8 mouse cellular contexts compared by ENCODE assay signal in genomic region chr16:11202571-11203554, GRCm38 (mm10). TPM values are rescaled to one million over a fixed set of nuclear protein-coding genes. Genes with fewer than 3 reads are reported as not detected.
DNase-seq lines count a peak whose midpoint lies in the region; ATAC-seq and TF ChIP-seq lines count a peak whose summit lies in the region.

Rsl1d1 (minus strand) TSS chr16:11203331.

- peak within 1 kb of the TSS; percentile 83 for H3K4me3 ChIP-seq in cortical plate, adult 2 months (ENCODE audit: insufficient read depth, low read length)

- DNase-seq in gastrocnemius, adult 8-10 months (ENCODE audit: low spot score in 2 of 2): peak; percentile 82 to 84
- DNase-seq in induced T-regulatory cell, adult 2 months (ENCODE audit: low read depth): peak; percentile 99
- DNase-seq in left cerebral cortex, adult 9 months (ENCODE audit: low spot score in 2 of 2): peak; percentile 70 to 94
- peak; percentile 91 for DNase-seq in right cerebral cortex, postnatal 14 days
- DNase-seq in urinary bladder, postnatal 36 days (ENCODE audit: low spot score in 2 of 2): peak; percentile 87 to 90

- peak; percentile 76; the same call in 1 of the 2 replicates for TF ChIP-seq POLR2A in cortical plate, adult 2 months (IDR thresholded peaks at IDR 0.05; ENCODE audit: extremely low read depth, insufficient read depth, low read length)

- peaks cover 7% of the 10 kb centered on the region for H3K4me1 ChIP-seq in cortical plate, adult 2 months (ENCODE audit: control insufficient read depth, insufficient read depth, low read length)

- no peak within 1 kb of the TSS for H3K27ac ChIP-seq in cortical plate, adult 2 months (ENCODE audit: insufficient read depth, low read length)

- TF ChIP-seq CTCF in cortical plate, adult 2 months (IDR thresholded peaks at IDR 0.05; ENCODE audit: extremely low read depth, insufficient read depth, low read length): no peak

- ATAC-seq in activated CD4-positive, CD25-positive, alpha-beta regulatory T cell, adult 4 months: peak; percentile 95
- peak; percentile 94 for ATAC-seq in megakaryocyte progenitor cell, adult 5-6 weeks (replicated peaks; ENCODE audit: poor library complexity)

RNA-seq across cellular contexts. Expression of gene Rsl1d1, which starts in this region (rescaled TPM):
- polyA plus RNA-seq in activated CD4-positive, CD25-positive, alpha-beta regulatory T cell, adult 4 months (2017; shearing (Covaris generic)): 100 to 1,000 TPM; 186 to 201 TPM
- polyA plus RNA-seq in cortical plate, adult 2 months (2012; rRNA removed): 38.6 and 38.9 TPM in 2 replicates
- 10 to 100 TPM; 41.0 to 47.7 (median 42.4) TPM for total RNA-seq in gastrocnemius, adult 8-10 months (2022)
- total RNA-seq in megakaryocyte progenitor cell, adult 5-6 weeks (2015): 297 and 301 TPM in 2 replicates
- total RNA-seq in megakaryocyte progenitor cell, adult 5-6 weeks (2017): 270 and 301 TPM in 2 replicates

Comparison
In these comparisons a context has a peak if more than half of its experiments do, and no peak if none do; other contexts are left out.
1. RNA of gene Rsl1d1 (total RNA-seq): 270 to 301 TPM in megakaryocyte progenitor cell, adult 5-6 weeks; 41.0 to 47.7 TPM in gastrocnemius, adult 8-10 months; every median in the first group is over 4 times any median in the second.
2. Peak in every context shown above with its lines, with median percentiles within 50 percentile points of each other: DNase-seq.